In genomic region chr4:123283675-123284064, GRCm38 (mm10) we compare ENCODE assay signal across 7 mouse cellular contexts. TPM values are rescaled to one million over a fixed set of nuclear protein-coding genes. Genes with fewer than 3 reads are reported as not detected.
A peak's percentile ranks its signal among the peaks of the same experiment; 100 is the strongest.
DNase-seq lines count a peak whose midpoint lies in the region; ATAC-seq lines count a peak whose summit lies in the region.
"Not testable (repeated sequence)": the region's sequence is repeated elsewhere in the genome, so short reads cannot be mapped to it uniquely, and the experiment has no call there.

No protein-coding gene starts in this region.

- peak; percentile 62 for DNase-seq in NIH3T3 (ENCODE audit: low read depth)
- peak; percentile 27 for DNase-seq in embryo, embryonic 10 days (ENCODE audit: low spot score)
- DNase-seq in gastrocnemius, adult 18-20 months (ENCODE audit: low spot score) = peak; percentile 50
- DNase-seq in limb, embryonic 10.5 days (ENCODE audit: low spot score) = peak; percentile 47
- peak; percentile 23 to 33 for DNase-seq in lung, postnatal 4 days
- DNase-seq in retina, embryonic 14.5 days (ENCODE audit: low spot score) = peak; percentile 22

- not testable (repeated sequence) for H3K27ac ChIP-seq in hindbrain, embryonic 12.5 days
- peak overlapping the region; percentile 76 for H3K27ac ChIP-seq in limb, embryonic 10.5 days

- ATAC-seq in hindbrain, embryonic 12.5 days (ENCODE audit: low FRiP score) = peak; percentile 12; the same call in 1 of the 2 replicates

- peak overlapping the region; percentile 87 for H3K4me2 ChIP-seq in hindbrain, embryonic 12.5 days (replicated peaks)

- H3K4me1 ChIP-seq in hindbrain, embryonic 12.5 days = peaks cover 25% of the 10 kb centered on the region
- peaks cover 30% of the 10 kb centered on the region for H3K4me1 ChIP-seq in limb, embryonic 10.5 days

- H3K27me3 ChIP-seq in hindbrain, embryonic 12.5 days; limb, embryonic 10.5 days (ENCODE audit: low read depth, poor library complexity, severe bottlenecking): not testable (repeated sequence)

- H3K9me3 ChIP-seq in hindbrain, embryonic 12.5 days (replicated peaks); limb, embryonic 10.5 days (replicated peaks): not testable (repeated sequence)

- peak overlapping the region; percentile 68 for H3K9ac ChIP-seq in hindbrain, embryonic 12.5 days

- WGBS in hindbrain, embryonic 12.5 days = 1% methylated on average over 13 of the region's 15 CpGs
- under 1% methylated on average over 13 of the region's 15 CpGs for WGBS in limb, embryonic 10.5 days

- H3K36me3 ChIP-seq in hindbrain, embryonic 12.5 days = peaks cover 20% of the 10 kb centered on the region
- H3K36me3 ChIP-seq in limb, embryonic 10.5 days = peaks cover 48% of the 10 kb centered on the region

- H3K4me3 ChIP-seq in hindbrain, embryonic 12.5 days = peak overlapping the region; percentile 54
- peak overlapping the region; percentile 66 for H3K4me3 ChIP-seq in limb, embryonic 10.5 days

RNA-seq across cellular contexts. Expression of gene Pabpc4, which starts 21.5 kb away (rescaled TPM):
- total RNA-seq in gastrocnemius, adult 18-20 months (2021) = 100 to 1,000 TPM; 307 to 316 TPM
- polyA plus RNA-seq in hindbrain, embryonic 12.5 days (2016; fragmentation: Nextera tagmentation; extraction: Ambion mirVana) = 36.1 and 36.4 TPM in 2 replicates
- 54.1 and 64.4 TPM in 2 replicates for polyA plus RNA-seq in limb, embryonic 10.5 days (2016; fragmentation: Nextera tagmentation; extraction: Ambion mirVana)

RNA-seq across cellular contexts. Expression of gene Oxct2a, which starts 39.8 kb away (rescaled TPM):
- total RNA-seq in gastrocnemius, adult 18-20 months (2021) = under 1 TPM in 1 of 2 experiments, not detected in 1; 0.25 TPM
- not detected in 2 replicates for polyA plus RNA-seq in hindbrain, embryonic 12.5 days (2016; fragmentation: Nextera tagmentation; extraction: Ambion mirVana)
- not detected in 2 replicates for polyA plus RNA-seq in limb, embryonic 10.5 days (2016; fragmentation: Nextera tagmentation; extraction: Ambion mirVana)

RNA-seq across cellular contexts. Expression of gene Heyl, which starts 50.3 kb away (rescaled TPM):
- total RNA-seq in gastrocnemius, adult 18-20 months (2021) = 1 to 10 TPM; 2.8 to 5.2 TPM
- 8.6 and 10.1 TPM in 2 replicates for polyA plus RNA-seq in hindbrain, embryonic 12.5 days (2016; fragmentation: Nextera tagmentation; extraction: Ambion mirVana)
- polyA plus RNA-seq in limb, embryonic 10.5 days (2016; fragmentation: Nextera tagmentation; extraction: Ambion mirVana) = 1.8 and 2.2 TPM in 2 replicates

RNA-seq across cellular contexts. Expression of gene Bmp8a, which starts 59.4 kb away (rescaled TPM):
- total RNA-seq in gastrocnemius, adult 18-20 months (2021) = under 1 TPM; 0.50 to 0.78 TPM
- polyA plus RNA-seq in hindbrain, embryonic 12.5 days (2016; fragmentation: Nextera tagmentation; extraction: Ambion mirVana) = 0.36 TPM in 1 of 2 replicates, not detected in the other
- polyA plus RNA-seq in limb, embryonic 10.5 days (2016; fragmentation: Nextera tagmentation; extraction: Ambion mirVana) = 0.19 and 0.24 TPM in 2 replicates
